Mouse (Mus musculus) erythroblast, embryonic 14.5 days (primary cell): Measurements from ENCODE around the gene Spesp1.

Experiments
- GATA1 ChIP-seq: IDR thresholded peaks from 2 replicates; pipeline ENCODE4 v1.6.1; 2012; ENCODE audit warnings: low read length, inconsistent platforms, mixed read lengths
- TAL1 ChIP-seq: IDR thresholded peaks from 3 replicates; pipeline ENCODE4 v1.6.1; 2012; ENCODE audit warnings: low read length, inconsistent platforms, mixed read lengths

DNA sequence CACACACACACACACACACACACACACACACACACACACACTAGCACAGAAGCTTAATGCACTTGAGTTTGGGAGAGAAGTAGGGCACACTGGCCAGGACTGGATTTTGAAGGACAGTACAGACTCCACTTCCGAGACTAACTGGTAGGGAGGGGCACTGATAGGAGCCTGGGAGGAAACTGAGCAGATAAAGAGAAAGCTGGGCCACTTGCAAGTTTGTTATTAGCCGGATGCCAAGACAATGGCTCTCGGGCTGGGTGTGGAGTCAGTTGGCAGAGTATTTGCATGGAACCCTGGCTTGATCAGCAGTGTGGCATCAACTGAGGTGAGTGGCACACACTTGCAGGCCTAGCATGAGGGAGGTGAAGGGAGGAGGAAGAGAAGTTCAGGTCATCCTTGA is 51.0 kb downstream of the Spesp1 start:
- TF ChIP-seq GATA1 (no peak), TAL1 (no peak)
